Mouse (Mus musculus) cerebellum, adult 2 months (tissue): ENCODE measurements at regions not wholly inside any gene's neighbourhood (a gene's known extent, or its start where the extent isn't known, plus 50 kb on each side); places are given as distances from the start of the nearest gene placed in this dataset.

Experiments
- CTCF ChIP-seq: fragments of 200-500 bp; IDR thresholded peaks from 2 replicates; pipeline ENCODE4 v1.5.1; 2011; ENCODE audit warnings: low read depth, mild to moderate bottlenecking, control low read depth, low read length, moderate library complexity, borderline replicate concordance; ENCODE audit not compliant: insufficient read depth
- POLR2A ChIP-seq: fragments of 200-500 bp; IDR thresholded peaks from 2 replicates; pipeline ENCODE4 v1.6.1; 2011; ENCODE audit warnings: low read length, control low read depth, borderline replicate concordance; ENCODE audit not compliant: insufficient read depth

- TF ChIP-seq CTCF (no peak), POLR2A (no peak)
Observed at GRCm38 (mm10) chr12:8865250-8865649, 56.2 kb upstream of the Laptm4a start.
